Mouse (Mus musculus): Measurements from ENCODE around the gene Dusp18. TPM values are rescaled to one million over a fixed set of nuclear protein-coding genes. Genes with fewer than 3 reads are reported as not detected.
A peak's percentile ranks its signal among the peaks of the same experiment; 100 is the strongest.
"Not testable (repeated sequence)": the region's sequence is repeated elsewhere in the genome, so short reads cannot be mapped to it uniquely, and the experiment has no call there.

Gene Dusp18
- total RNA-seq, 2 experiments from 2014 or later = 24.6 to 26.0 TPM

GRCm38 (mm10) chr11:3902516-3902915 is 7.5 kb downstream of the Dusp18 start:
- no peak for TF ChIP-seq CTCF (conservative IDR thresholded peaks at IDR 0.05)
- DNase-seq (ENCODE audit: low spot score in 2 of 2) = no peak
- no peak overlapping the region for H3K4me3 ChIP-seq
- peak overlapping the region; percentile 72 for H3K27ac ChIP-seq

GRCm38 (mm10) chr11:3903046-3903445 is 8.0 kb downstream of the Dusp18 start:
- Histone ChIP-seq H3K4me3 (no peak overlapping the region), H3K27ac (peak overlapping the region; percentile 72)
- DNase-seq (ENCODE audit: low spot score in 2 of 2) = peak; percentile 52 to 67
- no peak for TF ChIP-seq CTCF (conservative IDR thresholded peaks at IDR 0.05)

GRCm38 (mm10) chr11:3904673-3905072 is 9.6 kb downstream of the Dusp18 start:
- no peak for DNase-seq (ENCODE audit: low spot score in 2 of 2)
- Histone ChIP-seq H3K4me3 (no peak overlapping the region), H3K27ac (no peak overlapping the region)
- TF ChIP-seq CTCF (conservative IDR thresholded peaks at IDR 0.05) = no peak

- no peak for TF ChIP-seq CTCF (conservative IDR thresholded peaks at IDR 0.05)
- DNase-seq (ENCODE audit: low spot score in 2 of 2) = no peak
- no peak overlapping the region for H3K4me3 ChIP-seq
- no peak overlapping the region for H3K27ac ChIP-seq
Measured at GRCm38 (mm10) chr11:3905446-3905845, 10.4 kb downstream of the Dusp18 start.

- TF ChIP-seq CTCF (conservative IDR thresholded peaks at IDR 0.05) = no peak
- H3K27ac ChIP-seq = peak overlapping the region; percentile 90
Measured at GRCm38 (mm10) chr11:3909236-3909635, 14.2 kb downstream of the Dusp18 start.

GRCm38 (mm10) chr11:3910513-3911310 is 15.7 kb downstream of the Dusp18 start:
- TF ChIP-seq CTCF (conservative IDR thresholded peaks at IDR 0.05) = peak; percentile 54
- no peak for DNase-seq (ENCODE audit: low spot score in 2 of 2)
- H3K4me3 ChIP-seq = peak overlapping the region; percentile 76
- H3K27ac ChIP-seq = peak overlapping the region; percentile 90

More at GRCm38 (mm10) chr11:3909236-3909635, 14.2 kb downstream of the Dusp18 start:
- DNase-seq (ENCODE audit: low spot score in 2 of 2) = no peak
- H3K4me3 ChIP-seq = no peak overlapping the region

GRCm38 (mm10) chr11:3911440-3911839 is 16.4 kb downstream of the Dusp18 start:
- not testable (repeated sequence) for DNase-seq (ENCODE audit: low spot score in 2 of 2)
- Histone ChIP-seq H3K4me3 (peak overlapping the region; percentile 76), H3K27ac (peak overlapping the region; percentile 90)

- no peak for TF ChIP-seq CTCF (conservative IDR thresholded peaks at IDR 0.05)
- peak; percentile 48 to 64 for DNase-seq (ENCODE audit: low spot score in 2 of 2)
- Histone ChIP-seq H3K4me3 (peak overlapping the region; percentile 76), H3K27ac (peak overlapping the region; percentile 90)
Measured at GRCm38 (mm10) chr11:3912100-3912874, 17.2 kb downstream of the Dusp18 start.

GRCm38 (mm10) chr11:3912875-3913271 is 17.8 kb downstream of the Dusp18 start:
- no peak for DNase-seq (ENCODE audit: low spot score in 2 of 2)
- Histone ChIP-seq H3K27ac (peak overlapping the region; percentile 90), H3K4me3 (peak overlapping the region; percentile 76)

GRCm38 (mm10) chr11:3913316-3914108 is 18.5 kb downstream of the Dusp18 start:
- peak; percentile 93 to 97 for DNase-seq (ENCODE audit: low spot score in 2 of 2)
- TF ChIP-seq CTCF (conservative IDR thresholded peaks at IDR 0.05) = 0 out of 2 replicates have a peak, but pooled peaks have one; percentile 24
- H3K4me3 ChIP-seq = peak overlapping the region; percentile 76
- H3K27ac ChIP-seq = peak overlapping the region; percentile 90

More at GRCm38 (mm10) chr11:3912875-3913271, 17.8 kb downstream of the Dusp18 start:
- peak; percentile 48 for TF ChIP-seq CTCF (conservative IDR thresholded peaks at IDR 0.05)

GRCm38 (mm10) chr11:3914109-3914840 is 19.2 kb downstream of the Dusp18 start, which contains the start of gene Slc35e4:
Gene Slc35e4, minus strand, starts transcription at chr11:3914664.
- peak; percentile 98 for TF ChIP-seq CTCF (conservative IDR thresholded peaks at IDR 0.05)
- H3K27ac ChIP-seq = peak within 1 kb of the TSS; percentile 90
- H3K4me3 ChIP-seq = peak within 1 kb of the TSS; percentile 76

GRCm38 (mm10) chr11:3918738-3919137 is 23.7 kb downstream of the Dusp18 start:
- TF ChIP-seq CTCF (conservative IDR thresholded peaks at IDR 0.05) = peak; percentile 79
- no peak for DNase-seq (ENCODE audit: low spot score in 2 of 2)
- H3K4me3 ChIP-seq = no peak overlapping the region
- H3K27ac ChIP-seq = no peak overlapping the region

More at GRCm38 (mm10) chr11:3914109-3914840, 19.2 kb downstream of the Dusp18 start, which contains the start of gene Slc35e4:
- peak; percentile 75 to 87 for DNase-seq (ENCODE audit: low spot score in 2 of 2)

Measured in layer of hippocampus, adult 2 months (tissue).